Mouse (Mus musculus) stomach, postnatal 0 days (tissue): Measurements from ENCODE around the gene Zmat3. TPM values are rescaled to one million over a fixed set of nuclear protein-coding genes. Genes with fewer than 3 reads are reported as not detected.

Experiments
- ATAC-seq: fragments of 200-750 bp; cut with Nextera tagmentation; 2 replicates; pipeline ENCODE4 v1.8.0; 2017; ENCODE audit not compliant: low FRiP score, low TSS enrichment
- DNase-seq: peaks from one replicate; pipeline ENCODE4 v3.0.0-alpha.2; 2016; ENCODE audit warnings: low spot score
- H3K27ac ChIP-seq: fragments of 300-500 bp; sonication (generic); replicated peaks from 2 replicates; pipeline ENCODE4 v1.5.1; 2014; ENCODE audit warnings: mild to moderate bottlenecking, control low read depth
- H3K27me3 ChIP-seq: fragments of 300-500 bp; sonication (generic); 2 replicates; pipeline ENCODE4 v1.6.1; 2014; ENCODE audit warnings: low read length; ENCODE audit not compliant: control insufficient read depth, insufficient read depth
- H3K36me3 ChIP-seq: fragments of 300-500 bp; sonication (generic); 2 replicates; pipeline ENCODE4 v1.6.1; 2014; ENCODE audit warnings: low read length, mixed read lengths; ENCODE audit not compliant: control insufficient read depth, insufficient read depth
- H3K4me1 ChIP-seq: fragments of 300-500 bp; sonication (generic); replicated peaks from 2 replicates; pipeline ENCODE4 v1.6.1; 2014; ENCODE audit warnings: antibody characterized with exemption; ENCODE audit not compliant: control insufficient read depth, insufficient read depth
- H3K4me2 ChIP-seq: fragments of 300-500 bp; sonication (generic); replicated peaks from 2 replicates; pipeline ENCODE4 v1.6.1; 2014; ENCODE audit warnings: low read depth, mild to moderate bottlenecking, control low read depth, moderate library complexity
- H3K4me3 ChIP-seq: fragments of 300-500 bp; sonication (generic); 2 replicates; pipeline ENCODE4 v1.5.1; 2014; ENCODE audit warnings: low read depth, low read length, control low read depth
- H3K9ac ChIP-seq: fragments of 300-500 bp; sonication (generic); 2 replicates; pipeline ENCODE4 v1.6.1; 2014; ENCODE audit warnings: mild to moderate bottlenecking, low read length, control low read depth, mixed read lengths
- H3K9me3 ChIP-seq: fragments of 300-500 bp; sonication (generic); 2 replicates; pipeline ENCODE4 v1.6.1; 2016; ENCODE audit warnings: low read length; ENCODE audit not compliant: control insufficient read depth
- CTCF ChIP-seq: IDR thresholded peaks from 2 replicates; pipeline ENCODE4 v1.5.1; 2016; ENCODE audit warnings: antibody characterized with exemption, low read depth, mild to moderate bottlenecking, moderate library complexity
- EP300 ChIP-seq: optimal IDR thresholded peaks from 2 replicates; pipeline ENCODE3; 2016; ENCODE audit warnings: antibody characterized with exemption
- WGBS: fragments of 180-500 bp; shearing (Covaris S2); extraction: QIAGEN DNeasy Blood & Tissue Kit; methylation state at CpG from one replicate; pipeline ENCODE4 v1.1.7; 2014; 5-methylcytosine and 5-hydroxymethylcytosine counted together
- polyA plus RNA-seq: library from polyadenylated mRNA; unstranded; fragments of >200 nt; fragmentation: Nextera tagmentation; extraction: Ambion mirVana; gene quantifications from 2 replicates; pipeline ENCODE4 v1.2.1, GENCODE M21; 2015

Gene Zmat3
- polyA plus RNA-seq, 1 experiment from 2014 or later: 3.8 TPM

DNA sequence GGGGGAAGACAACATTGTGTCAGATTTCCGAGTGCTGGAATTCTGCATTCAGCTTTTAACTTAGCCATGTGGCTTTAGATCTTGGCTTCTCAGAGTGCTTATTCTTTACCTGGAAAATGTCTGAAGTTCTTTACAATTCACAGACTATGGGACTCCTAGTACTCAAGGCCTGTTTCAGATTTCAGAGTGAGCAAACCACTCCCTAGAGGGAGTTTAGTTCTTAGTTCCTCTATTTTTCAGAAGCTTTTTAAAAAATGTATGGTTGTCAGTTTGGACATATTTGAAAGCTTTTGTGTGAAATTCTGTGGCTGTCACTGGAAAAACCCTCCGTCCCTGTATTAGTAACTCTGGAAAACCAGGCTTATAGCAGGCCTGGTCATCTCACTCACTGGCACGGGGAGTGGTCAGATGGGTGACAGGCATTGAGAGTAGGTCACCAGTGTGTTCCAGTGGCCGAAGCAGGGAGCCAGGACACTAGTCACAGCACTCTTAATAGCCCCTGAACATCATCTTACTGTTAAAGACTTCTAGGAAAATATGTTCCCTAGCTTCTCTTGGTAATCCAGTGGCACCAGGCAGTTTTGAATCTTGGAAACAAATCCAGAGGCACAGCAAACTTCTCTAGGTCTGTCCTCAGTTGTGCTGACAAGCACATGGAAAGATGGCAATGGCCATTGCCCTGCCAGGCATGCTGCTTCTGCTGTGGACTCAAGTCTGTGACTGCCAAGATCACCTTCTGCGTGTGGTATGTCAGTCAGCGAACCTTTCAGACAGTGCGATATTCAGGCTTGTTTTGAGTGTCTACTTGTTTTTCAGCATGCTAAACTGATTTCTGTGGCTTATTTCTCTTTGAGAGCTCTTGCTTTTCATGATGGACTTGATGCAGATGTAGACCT is 37.4 kb upstream of the Zmat3 start:
- peaks cover 4% of the 10 kb centered on the region; the same call in 1 of the 2 replicates for H3K4me1 ChIP-seq
- 72% methylated on average over 7 of the region's 7 CpGs for WGBS
- H3K36me3 ChIP-seq: no peaks in the 10 kb centered on the region; the same call in 1 of the 2 replicates
- ATAC-seq (no peak), DNase-seq (no peak)
- no peaks in the 10 kb centered on the region for H3K9me3 ChIP-seq
- H3K9ac ChIP-seq: no peak overlapping the region
- no peak overlapping the region for H3K27ac ChIP-seq
- no peak overlapping the region for H3K4me2 ChIP-seq
- no peak overlapping the region for H3K4me3 ChIP-seq
- no peak for TF ChIP-seq CTCF
- TF ChIP-seq EP300: no peak
- H3K27me3 ChIP-seq: no peaks in the 10 kb centered on the region

DNA sequence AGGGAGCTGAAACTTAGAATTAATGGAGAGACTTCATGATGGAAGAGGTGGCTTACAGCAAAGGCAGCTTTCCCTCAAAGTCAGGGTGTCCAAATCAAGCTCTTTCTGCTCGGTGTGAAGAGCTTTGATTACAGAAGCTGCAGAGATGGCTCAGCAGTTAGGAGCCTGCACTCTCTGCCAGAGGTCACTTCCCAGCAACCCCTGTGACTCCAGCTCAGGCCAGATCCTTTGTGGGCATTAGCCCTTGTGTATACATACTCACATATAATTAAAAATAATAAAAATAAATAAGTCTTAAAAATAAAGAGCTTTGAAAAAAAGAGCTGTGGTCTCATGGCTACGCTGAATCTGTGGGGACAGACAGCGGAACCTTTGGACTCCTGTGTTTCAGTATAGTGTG is 35.8 kb upstream of the Zmat3 start:
- H3K27ac ChIP-seq: no peak overlapping the region
- peaks cover 4% of the 10 kb centered on the region; the same call in 1 of the 2 replicates for H3K4me1 ChIP-seq
- H3K9ac ChIP-seq: no peak overlapping the region
- no peaks in the 10 kb centered on the region for H3K27me3 ChIP-seq
- no peak for DNase-seq
- H3K4me3 ChIP-seq: no peak overlapping the region
- TF ChIP-seq CTCF (no peak), EP300 (no peak)
- ATAC-seq: no peak
- no peak overlapping the region for H3K4me2 ChIP-seq
- no peaks in the 10 kb centered on the region for H3K9me3 ChIP-seq
- H3K36me3 ChIP-seq: no peaks in the 10 kb centered on the region; the same call in 1 of the 2 replicates
- WGBS: 72% methylated on average over 3 of the region's 3 CpGs

DNA sequence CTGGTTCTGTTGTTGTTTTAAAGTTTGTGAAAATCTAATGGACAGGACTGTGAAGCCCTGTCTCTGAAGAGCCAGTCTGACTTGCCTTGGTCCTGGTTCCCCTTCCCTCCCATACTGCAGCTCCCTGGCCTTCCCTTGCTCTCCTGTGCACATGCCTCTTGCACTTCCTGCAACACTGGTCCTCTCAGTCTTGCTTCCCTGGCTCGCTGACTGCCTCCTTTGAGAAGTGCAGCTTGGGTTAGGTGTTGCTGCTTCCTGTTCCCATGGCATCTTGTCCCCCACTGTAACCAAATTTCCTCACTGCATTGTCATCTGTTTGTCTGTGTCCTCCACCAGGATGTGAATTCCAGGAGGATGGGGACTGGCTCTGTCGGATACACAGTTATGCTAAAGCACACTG is 34.1 kb upstream of the Zmat3 start:
- no peak overlapping the region for H3K4me2 ChIP-seq
- H3K4me3 ChIP-seq: no peak overlapping the region
- ATAC-seq: no peak
- peaks cover 4% of the 10 kb centered on the region; the same call in 1 of the 2 replicates for H3K4me1 ChIP-seq
- DNase-seq: no peak
- no peaks in the 10 kb centered on the region for H3K36me3 ChIP-seq
- no peaks in the 10 kb centered on the region for H3K9me3 ChIP-seq
- no peak overlapping the region for H3K27ac ChIP-seq
- TF ChIP-seq CTCF (no peak), EP300 (no peak)
- H3K27me3 ChIP-seq: no peaks in the 10 kb centered on the region
- 51% methylated on average over 2 of the region's 2 CpGs for WGBS
- H3K9ac ChIP-seq: no peak overlapping the region

DNA sequence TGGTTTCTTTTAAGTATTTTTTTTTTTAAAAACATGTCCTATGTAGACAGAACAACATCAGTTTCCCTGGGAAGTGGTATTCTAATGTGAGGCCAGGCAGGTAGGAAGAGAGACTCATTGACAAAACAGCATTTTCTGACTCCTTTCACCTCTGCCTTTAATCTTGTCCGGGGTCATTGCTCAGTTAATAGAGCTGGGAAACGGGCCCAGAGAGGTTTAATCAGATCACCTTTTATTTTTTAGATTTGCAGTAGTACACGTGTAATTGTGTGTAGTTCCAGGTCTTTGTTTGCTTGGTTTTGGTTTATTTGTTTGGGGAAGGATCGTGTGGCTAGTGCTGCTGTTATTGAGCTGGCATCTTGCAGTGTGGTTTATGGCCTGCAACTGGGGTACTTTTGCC is 33.6 kb upstream of the Zmat3 start:
- DNase-seq: no peak
- H3K4me2 ChIP-seq: no peak overlapping the region
- no peaks in the 10 kb centered on the region for H3K27me3 ChIP-seq
- H3K36me3 ChIP-seq: no peaks in the 10 kb centered on the region
- no peaks in the 10 kb centered on the region for H3K9me3 ChIP-seq
- H3K9ac ChIP-seq: no peak overlapping the region
- ATAC-seq: no peak
- no peak for TF ChIP-seq CTCF
- TF ChIP-seq EP300: no peak
- 31% methylated on average over 4 of the region's 4 CpGs for WGBS
- H3K4me3 ChIP-seq: no peak overlapping the region
- peaks cover 4% of the 10 kb centered on the region; the same call in 1 of the 2 replicates for H3K4me1 ChIP-seq
- no peak overlapping the region for H3K27ac ChIP-seq

DNA sequence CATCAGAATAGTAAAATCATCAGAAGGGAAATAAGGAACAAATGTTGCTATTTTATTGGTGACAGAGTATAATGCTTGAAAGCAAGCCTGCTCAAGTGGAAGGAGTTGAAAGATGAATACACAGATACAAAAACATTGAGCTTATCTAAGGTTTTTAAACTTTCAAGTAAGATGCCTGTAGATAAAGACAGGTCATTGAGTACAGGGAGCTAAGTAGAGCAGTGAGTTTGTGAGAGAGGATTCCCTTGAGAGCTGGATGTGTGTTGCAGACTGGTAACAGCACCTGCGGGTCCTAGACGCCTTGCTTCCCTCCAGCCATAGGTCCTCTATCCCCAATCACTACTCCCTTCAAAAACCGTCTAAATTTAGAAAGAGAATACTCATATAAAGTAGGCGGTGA is 32.8 kb upstream of the Zmat3 start:
- Histone ChIP-seq H3K36me3 (no peaks in the 10 kb centered on the region), H3K9me3 (no peaks in the 10 kb centered on the region), H3K27ac (no peak overlapping the region), H3K9ac (no peak overlapping the region), H3K4me2 (peak overlapping the region; percentile 74), H3K4me1 (peaks cover 4% of the 10 kb centered on the region; the same call in 1 of the 2 replicates), H3K27me3 (no peaks in the 10 kb centered on the region), H3K4me3 (no peak overlapping the region)
- TF ChIP-seq EP300 (no peak), CTCF (no peak)
- no peak for ATAC-seq
- WGBS: 13% methylated on average over 4 of the region's 4 CpGs
- DNase-seq: no peak

GRCm38 (mm10) chr3:32398175-32398538 is 32.3 kb upstream of the Zmat3 start:
- ATAC-seq (no peak), DNase-seq (no peak)
- Histone ChIP-seq H3K27ac (peak overlapping the region; percentile 100; the same call in 1 of the 2 replicates), H3K36me3 (no peaks in the 10 kb centered on the region), H3K9ac (peak overlapping the region; percentile 96; the same call in 1 of the 2 replicates), H3K4me2 (peak overlapping the region; percentile 74), H3K4me3 (peak overlapping the region; percentile 81), H3K27me3 (no peaks in the 10 kb centered on the region), H3K4me1 (peaks cover 4% of the 10 kb centered on the region; the same call in 1 of the 2 replicates), H3K9me3 (no peaks in the 10 kb centered on the region)
- no peak for TF ChIP-seq CTCF
- TF ChIP-seq EP300: no peak
- WGBS: under 1% methylated on average over 7 of the region's 7 CpGs
